Mouse (Mus musculus) MEL (cell line): Measurements from ENCODE around the gene Slc36a3. TPM values are rescaled to one million over a fixed set of nuclear protein-coding genes. Genes with fewer than 3 reads are reported as not detected.

ENCODE experiments used
- DNase-seq: peaks from one replicate; pipeline ENCODE4 v3.0.0; 2011; ENCODE audit warnings: low read depth, low spot score
- H3K27ac ChIP-seq: 2 replicates; pipeline ENCODE4 v1.5.1; 2012; ENCODE audit warnings: low read depth, mild to moderate bottlenecking, control low read depth, low read length, moderate library complexity; ENCODE audit not compliant: control insufficient read depth
- H3K27me3 ChIP-seq, 2 experiments: fragments of 150-350 bp in 1 of 2; sonication (generic) in 1 of 2; 2 replicates each; pipeline ENCODE4 v1.6.1; 2012; ENCODE audit warnings: low read length in 2 of 2, mild to moderate bottlenecking in 2 of 2, improper control_type of control experiment in 1 of 2, moderate library complexity in 1 of 2; ENCODE audit not compliant: insufficient read depth in 2 of 2, control insufficient read depth in 1 of 2
- H3K36me3 ChIP-seq, 2 experiments: 2 replicates each; pipeline ENCODE4 v1.6.1; 2012 to 2014; ENCODE audit warnings: low read length in 2 of 2, improper control_type of control experiment in 1 of 2, inconsistent platforms in 1 of 2, mild to moderate bottlenecking in 1 of 2; ENCODE audit not compliant: insufficient read depth in 2 of 2, control insufficient read depth in 1 of 2
- H3K4me1 ChIP-seq, 2 experiments: fragments of 150-350 bp in 1 of 2; sonication (generic) in 1 of 2; 2 replicates each; pipeline ENCODE4 v1.6.1; 2012; ENCODE audit warnings: low read length in 2 of 2, improper control_type of control experiment in 1 of 2, mild to moderate bottlenecking in 1 of 2; ENCODE audit not compliant: insufficient read depth in 2 of 2, control insufficient read depth in 1 of 2
- H3K4me3 ChIP-seq, 2 experiments: fragments of 150-350 bp in 1 of 2; sonication (generic) in 1 of 2; 2 replicates each; pipeline ENCODE4 v1.5.1; 2012; ENCODE audit warnings: low read depth in 2 of 2, low read length in 2 of 2, mild to moderate bottlenecking in 2 of 2, moderate library complexity in 2 of 2, control low read depth in 1 of 2, improper control_type of control experiment in 1 of 2; ENCODE audit not compliant: control insufficient read depth in 1 of 2, insufficient read depth in 1 of 2
- H3K79me2 ChIP-seq: 2 replicates; pipeline ENCODE4 v1.6.1; 2012; ENCODE audit warnings: mild to moderate bottlenecking, low read length, moderate library complexity; ENCODE audit not compliant: control insufficient read depth, poor library complexity, insufficient read depth
- H3K9ac ChIP-seq: 2 replicates; pipeline ENCODE4 v1.6.1; 2012; ENCODE audit warnings: low read depth, mild to moderate bottlenecking, control low read depth, low read length, moderate library complexity; ENCODE audit not compliant: control insufficient read depth, poor library complexity, severe bottlenecking
- H3K9me3 ChIP-seq: fragments of 150-350 bp; sonication (generic); replicated peaks from 2 replicates; pipeline ENCODE4 v1.6.1; 2012; ENCODE audit warnings: mild to moderate bottlenecking, low read length, improper control_type of control experiment, moderate library complexity; ENCODE audit not compliant: insufficient read depth
- BHLHE40 ChIP-seq: IDR thresholded peaks from 2 replicates; pipeline ENCODE4 v1.6.1; 2012; ENCODE audit warnings: low read depth, mild to moderate bottlenecking, inconsistent platforms, low read length, improper control_type of control experiment, borderline replicate concordance
- CHD1 ChIP-seq: IDR thresholded peaks from 2 replicates; pipeline ENCODE4 v1.6.1; 2012; ENCODE audit warnings: low read depth, mild to moderate bottlenecking, inconsistent platforms, low read length, improper control_type of control experiment
- CHD2 ChIP-seq: IDR thresholded peaks from 2 replicates; pipeline ENCODE4 v1.6.1; 2011; ENCODE audit warnings: low read length, improper control_type of control experiment
- GATA1 ChIP-seq: IDR thresholded peaks from 2 replicates; pipeline ENCODE4 v1.6.1; 2011; ENCODE audit warnings: low read depth, low read length, improper control_type of control experiment
- MAZ ChIP-seq: IDR thresholded peaks from 2 replicates; pipeline ENCODE4 v1.6.1; 2012; ENCODE audit warnings: low read depth, mild to moderate bottlenecking, inconsistent platforms, low read length, improper control_type of control experiment
- MEF2A ChIP-seq: IDR thresholded peaks from 2 replicates; pipeline ENCODE4 v1.6.1; 2014; ENCODE audit warnings: low read depth, mild to moderate bottlenecking, inconsistent platforms, low read length, improper control_type of control experiment; ENCODE audit not compliant: poor library complexity, insufficient replicate concordance, severe bottlenecking; ENCODE audit errors: extremely low read depth
- MXI1 ChIP-seq: IDR thresholded peaks from 2 replicates; pipeline ENCODE4 v1.6.1; 2011; ENCODE audit warnings: mild to moderate bottlenecking, low read depth, low read length, improper control_type of control experiment
- MYB ChIP-seq: IDR thresholded peaks from 2 replicates; pipeline ENCODE4 v1.6.1; 2011; ENCODE audit warnings: mild to moderate bottlenecking, low read depth, low read length, improper control_type of control experiment
- MYC ChIP-seq: IDR thresholded peaks from 2 replicates; pipeline ENCODE4 v1.6.1; 2011; ENCODE audit warnings: low read depth, mild to moderate bottlenecking, low read length, improper control_type of control experiment, moderate library complexity
- NELFE ChIP-seq: IDR thresholded peaks from 2 replicates; pipeline ENCODE4 v1.6.1; 2011; ENCODE audit warnings: low read depth, low read length, improper control_type of control experiment
- NRF1 ChIP-seq: IDR thresholded peaks from 2 replicates; pipeline ENCODE4 v1.6.1; 2014; ENCODE audit warnings: low read depth, mild to moderate bottlenecking, inconsistent platforms, low read length, improper control_type of control experiment, moderate library complexity; ENCODE audit not compliant: poor library complexity, insufficient read depth, severe bottlenecking
- POLR2A ChIP-seq, 2 experiments: IDR thresholded peaks; 2 replicates each; pipeline ENCODE4 v1.6.1; 2011 to 2012; ENCODE audit warnings: low read length in 2 of 2, mild to moderate bottlenecking in 2 of 2, control low read depth in 1 of 2, improper control_type of control experiment in 1 of 2, low read depth in 1 of 2, moderate library complexity in 1 of 2; ENCODE audit not compliant: control insufficient read depth in 1 of 2, insufficient read depth in 1 of 2, poor library complexity in 1 of 2
- POLR2AphosphoS5 ChIP-seq: IDR thresholded peaks from 2 replicates; pipeline ENCODE4 v1.6.1; 2012; ENCODE audit warnings: low read depth, borderline replicate concordance, mild to moderate bottlenecking, inconsistent platforms, low read length, moderate library complexity, mixed read lengths
- RAD21 ChIP-seq: IDR thresholded peaks from 2 replicates; pipeline ENCODE4 v1.6.1; 2011; ENCODE audit warnings: mild to moderate bottlenecking, low read depth, low read length, improper control_type of control experiment
- TAL1 ChIP-seq: IDR thresholded peaks from 2 replicates; pipeline ENCODE4 v1.6.1; 2012; ENCODE audit warnings: mild to moderate bottlenecking, inconsistent platforms, low read length, moderate library complexity, mixed read lengths
- UBTF ChIP-seq: IDR thresholded peaks from 2 replicates; pipeline ENCODE4 v1.6.1; 2012; ENCODE audit warnings: low read depth, mild to moderate bottlenecking, inconsistent platforms, low read length, improper control_type of control experiment, moderate library complexity, borderline replicate concordance; ENCODE audit not compliant: insufficient read depth
- USF1 ChIP-seq: IDR thresholded peaks from 2 replicates; pipeline ENCODE4 v1.6.1; 2014; ENCODE audit warnings: low read depth, mild to moderate bottlenecking, inconsistent platforms, low read length, improper control_type of control experiment, moderate library complexity
- USF2 ChIP-seq, 2 experiments: IDR thresholded peaks; 2 replicates each; pipeline ENCODE4 v1.6.1; 2011 to 2012; ENCODE audit warnings: improper control_type of control experiment in 2 of 2, low read length in 2 of 2, borderline replicate concordance in 1 of 2, inconsistent platforms in 1 of 2, low read depth in 1 of 2, mild to moderate bottlenecking in 1 of 2; ENCODE audit not compliant: insufficient read depth in 1 of 2
- ZC3H11A ChIP-seq: IDR thresholded peaks from 2 replicates; pipeline ENCODE4 v1.6.1; 2012; ENCODE audit warnings: low read depth, mild to moderate bottlenecking, inconsistent platforms, low read length, improper control_type of control experiment
- ZNF384 ChIP-seq: IDR thresholded peaks from 2 replicates; pipeline ENCODE4 v1.6.1; 2012; ENCODE audit warnings: low read depth, mild to moderate bottlenecking, inconsistent platforms, low read length, improper control_type of control experiment
- polyA plus RNA-seq, 2 experiments: library from polyadenylated mRNA; stranded (reverse) in 1 of 2; unstranded in 1 of 2; fragments of >175 nt in 1 of 2; fragments of >200 nt in 1 of 2; gene quantifications; 2 replicates each; pipeline versions ENCODE4 v1.2.1 to v1.2.4; 2012; ENCODE audit warnings: low replicate concordance in 2 of 2, low read depth in 1 of 2; ENCODE audit not compliant: insufficient read length in 2 of 2, insufficient read depth in 1 of 2, missing spikeins in 1 of 2
- total RNA-seq: library from RNA; depleted of rRNA; stranded (reverse); fragments of 300-350 nt; gene quantifications from 2 replicates; pipeline ENCODE4 v1.2.3, GENCODE M21; 2012

Slc36a3 gene
- total and polyA plus RNA-seq, 3 experiments, result 0.12 to 0.15 TPM; not detected in 1

GRCm38 (mm10) chr11:55136770-55137547, 14.5 kb downstream of the Slc36a3 start:
- no peak overlapping the region for H3K9ac ChIP-seq
- no peaks in the 10 kb centered on the region for H3K79me2 ChIP-seq
- no peak for TF ChIP-seq NELFE
- TF ChIP-seq ZC3H11A, result no peak
- no peak for TF ChIP-seq UBTF
- no peak for TF ChIP-seq ZNF384
- H3K4me3 ChIP-seq, result no peak overlapping the region
- no peaks in the 10 kb centered on the region for H3K9me3 ChIP-seq
- H3K4me1 ChIP-seq, result peaks cover 13% of the 10 kb centered on the region in 2 experiments
- H3K36me3 ChIP-seq, result peaks cover 0 to 15% of the 10 kb centered on the region in 2 experiments; a peak in 2 of 4 replicates
- H3K27me3 ChIP-seq, result no peaks in the 10 kb centered on the region; a peak in 1 of 4 replicates
- no peak for DNase-seq
- no peak overlapping the region for H3K27ac ChIP-seq

- Histone ChIP-seq H3K27ac (no peak overlapping the region), H3K36me3 (peaks cover 0 to 26% of the 10 kb centered on the region in 2 experiments; a peak in 2 of 4 replicates), H3K27me3 (no peaks in the 10 kb centered on the region), H3K4me3 (no peak overlapping the region), H3K4me1 (peaks cover 22% of the 10 kb centered on the region in 2 experiments), H3K9ac (no peak overlapping the region), H3K79me2 (no peaks in the 10 kb centered on the region), H3K9me3 (no peaks in the 10 kb centered on the region)
- no peak for TF ChIP-seq USF2 (IDR thresholded peaks at IDR 0.05; ENCODE audit: borderline replicate concordance in 1 of 2, insufficient read depth in 1 of 2, low read depth in 1 of 2, low read length in 2 of 2)
- no peak for TF ChIP-seq MAZ
- no peak for TF ChIP-seq RAD21
- TF ChIP-seq TAL1, result no peak
- no peak for TF ChIP-seq MYC
- TF ChIP-seq BHLHE40, result no peak
- no peak for TF ChIP-seq ZC3H11A
- no peak for TF ChIP-seq MYB
- no peak for TF ChIP-seq NRF1
- TF ChIP-seq CHD2, result no peak
- TF ChIP-seq USF1, result no peak
- no peak for TF ChIP-seq MEF2A
- TF ChIP-seq CHD1, result no peak
- no peak for TF ChIP-seq POLR2A (IDR thresholded peaks at IDR 0.05; ENCODE audit: control insufficient read depth in 1 of 2, insufficient read depth in 1 of 2, low read depth in 1 of 2, low read length in 2 of 2, poor library complexity in 1 of 2)
- no peak for TF ChIP-seq MXI1
- TF ChIP-seq POLR2AphosphoS5, result no peak
- TF ChIP-seq GATA1, result no peak
- no peak for DNase-seq
These were observed 16.6 kb downstream of the Slc36a3 start for GRCm38 (mm10) chr11:55134871-55135270.
